Mouse (Mus musculus) thymus, postnatal 14 days (tissue): ENCODE measurements around the gene Rsph6a.

Experiments used
- DNase-seq: peaks from one replicate; pipeline ENCODE4 v3.0.0; 2021

Rsph6a gene

DNA sequence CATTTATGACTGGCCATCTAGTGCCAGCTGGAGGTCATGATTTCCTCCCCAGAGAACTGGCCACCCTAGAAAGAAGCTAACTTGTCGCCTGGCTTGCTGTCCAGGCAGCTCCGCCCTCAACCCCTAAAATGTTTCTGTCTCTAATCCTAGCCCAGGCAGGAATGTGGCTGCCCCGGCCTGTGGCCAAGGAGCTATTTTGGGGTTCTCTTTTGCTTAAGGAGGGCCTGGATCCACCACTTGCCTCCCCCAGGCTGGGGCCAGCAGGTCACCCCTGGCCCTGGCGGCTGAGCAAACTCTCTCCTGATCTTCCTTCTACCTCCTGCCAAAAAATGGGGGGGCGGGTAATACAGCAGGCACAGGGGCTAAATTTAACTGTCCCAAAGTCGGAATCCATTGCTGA, 28.6 kb downstream of the Rsph6a start:
- DNase-seq: no peak

DNA sequence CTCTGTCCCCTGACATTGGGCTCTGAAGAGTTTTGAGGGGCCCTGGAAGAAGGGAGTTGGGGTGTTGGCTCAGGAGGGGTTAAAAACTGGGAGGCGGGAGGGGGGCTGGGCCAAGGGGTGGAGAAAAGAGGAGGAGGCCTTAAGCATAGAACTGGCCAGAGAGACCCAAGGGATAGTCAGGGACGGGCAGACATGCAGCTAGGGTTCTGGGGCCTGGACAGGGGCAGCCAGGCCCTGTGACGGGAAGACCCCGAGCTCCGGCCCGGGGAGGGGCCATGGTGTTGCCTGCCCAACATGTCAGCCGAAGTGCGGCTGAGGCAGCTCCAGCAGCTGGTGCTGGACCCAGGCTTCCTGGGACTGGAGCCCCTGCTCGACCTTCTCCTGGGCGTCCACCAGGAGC, 29.2 kb downstream of the Rsph6a start, which contains the start of gene Dmpk:
Gene Dmpk, plus strand, starts transcription at position 149 of the 400 bp plus-strand sequence.
- no peak for DNase-seq

DNA sequence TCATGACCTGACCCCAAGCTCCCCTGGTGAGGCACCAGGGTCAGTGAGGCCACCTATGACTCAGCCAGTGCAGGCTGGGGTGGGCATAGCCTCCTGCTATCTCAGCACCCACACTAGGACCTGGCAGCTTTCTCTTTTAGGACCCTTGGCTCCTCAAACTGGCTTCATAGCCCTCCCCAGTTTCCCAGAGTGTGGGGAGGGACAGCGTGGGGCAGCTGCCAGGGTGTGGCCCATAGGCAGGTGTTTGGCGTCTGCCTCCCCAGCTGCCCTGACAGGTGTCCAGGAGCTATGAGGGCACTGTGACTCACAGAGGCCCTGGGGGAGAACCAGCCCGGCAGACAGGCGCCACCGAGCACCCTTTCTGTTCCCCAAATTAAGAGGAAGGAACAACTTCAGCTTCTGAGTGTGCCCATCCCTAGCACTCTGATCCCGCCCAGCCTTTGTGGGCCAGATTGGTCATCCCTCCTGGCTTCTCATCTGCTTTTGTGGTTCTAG, 29.8 kb downstream of the Rsph6a start:
- DNase-seq: no peak

DNA sequence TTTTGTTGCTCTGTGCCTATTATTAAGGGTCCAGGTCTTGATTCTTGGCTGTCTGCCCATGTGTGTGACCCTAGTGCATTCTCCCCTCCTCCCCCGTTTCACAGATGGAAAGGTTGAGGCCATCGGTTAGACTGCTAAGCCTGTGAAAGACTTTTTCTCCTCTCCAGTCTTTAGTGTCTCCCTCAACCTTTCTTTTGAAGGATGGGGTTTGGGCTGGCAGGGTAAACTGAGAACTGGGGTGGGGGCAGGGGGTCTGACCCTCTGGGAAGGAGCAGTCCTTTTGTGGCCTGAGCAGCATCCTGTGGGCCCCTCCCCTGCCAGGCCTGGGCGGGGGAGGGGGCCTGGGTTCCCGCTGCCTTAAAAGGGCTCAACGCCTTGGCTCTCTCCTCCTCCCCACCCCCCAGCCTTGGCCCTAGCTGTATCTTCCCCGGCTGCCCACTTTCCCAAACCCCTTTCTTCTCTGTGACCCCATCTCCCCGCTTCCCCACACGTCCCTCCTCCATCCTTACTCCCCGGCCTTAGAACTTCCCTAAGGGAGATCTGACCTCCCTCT, 30.5 kb downstream of the Rsph6a start:
- no peak for DNase-seq

DNA sequence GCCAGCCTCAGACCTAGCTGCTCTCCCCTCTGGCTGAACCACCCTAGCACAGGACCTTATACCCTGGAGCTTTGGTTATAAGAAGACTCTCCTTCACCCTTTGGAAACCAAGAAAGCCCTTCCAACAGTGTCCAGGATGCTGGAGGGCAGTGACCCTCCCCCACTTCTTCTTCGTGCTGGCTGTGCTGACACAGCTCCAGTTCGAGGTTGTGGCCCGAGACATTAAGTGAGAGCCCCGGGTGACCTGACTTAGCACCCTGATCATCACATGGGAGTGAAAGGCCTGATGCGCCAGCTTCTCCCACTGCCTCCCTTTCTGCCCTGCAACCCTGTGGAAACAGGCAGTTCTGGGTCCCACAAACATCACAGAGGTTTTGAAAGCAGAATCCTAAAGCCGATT, 31.0 kb downstream of the Rsph6a start:
- no peak for DNase-seq

DNA sequence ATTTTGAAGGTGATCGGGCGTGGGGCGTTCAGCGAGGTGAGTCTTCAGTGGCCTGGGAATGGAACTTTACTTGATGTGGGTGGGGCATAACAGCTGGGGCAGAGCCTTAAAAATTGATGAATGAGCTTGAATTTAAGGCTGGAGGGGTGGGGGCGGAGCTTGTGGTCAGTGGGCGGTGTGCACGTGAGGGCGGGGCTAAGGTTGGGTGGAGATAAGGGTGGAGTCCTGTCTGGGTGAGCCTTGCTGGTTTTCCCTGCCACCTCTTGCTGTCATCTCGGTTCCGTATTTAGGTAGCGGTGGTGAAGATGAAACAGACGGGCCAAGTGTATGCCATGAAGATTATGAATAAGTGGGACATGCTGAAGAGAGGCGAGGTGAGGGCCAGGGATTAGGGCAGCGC, 31.6 kb downstream of the Rsph6a start:
- DNase-seq: no peak

DNA sequence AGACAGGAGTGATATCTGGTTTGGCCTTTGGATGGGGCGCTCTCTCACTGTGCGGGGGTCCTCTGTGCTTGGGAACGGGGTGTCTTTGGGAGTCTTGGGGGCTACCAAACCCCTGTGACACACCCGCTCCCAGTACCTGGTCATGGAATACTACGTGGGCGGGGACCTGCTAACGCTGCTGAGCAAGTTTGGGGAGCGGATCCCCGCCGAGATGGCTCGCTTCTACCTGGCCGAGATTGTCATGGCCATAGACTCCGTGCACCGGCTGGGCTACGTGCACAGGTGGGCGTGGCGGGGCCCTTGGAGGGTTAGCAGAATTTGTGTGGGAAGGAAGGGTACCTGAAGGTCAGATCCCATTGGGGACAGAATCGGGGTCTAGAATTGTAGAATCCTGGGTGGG, 32.3 kb downstream of the Rsph6a start:
- DNase-seq: no peak

DNA sequence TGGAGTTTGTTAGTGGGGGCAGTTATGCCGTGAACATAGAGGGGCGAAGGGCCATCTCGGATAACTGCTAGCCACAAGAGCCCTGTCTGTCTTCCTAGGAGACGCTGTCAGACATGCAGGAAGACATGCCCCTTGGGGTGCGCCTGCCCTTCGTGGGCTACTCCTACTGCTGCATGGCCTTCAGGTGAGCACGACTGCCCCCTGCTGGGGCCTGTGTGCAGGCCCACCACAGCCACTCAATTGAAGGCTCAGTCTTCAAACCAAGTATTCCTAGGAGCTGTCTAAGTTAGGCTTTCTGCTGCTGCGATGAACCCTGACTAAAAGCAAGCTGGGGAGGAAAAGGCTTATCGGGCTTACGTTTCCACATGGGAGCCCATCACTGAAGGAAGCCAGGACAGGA, 34.3 kb downstream of the Rsph6a start:
- DNase-seq: peak; percentile 80

DNA sequence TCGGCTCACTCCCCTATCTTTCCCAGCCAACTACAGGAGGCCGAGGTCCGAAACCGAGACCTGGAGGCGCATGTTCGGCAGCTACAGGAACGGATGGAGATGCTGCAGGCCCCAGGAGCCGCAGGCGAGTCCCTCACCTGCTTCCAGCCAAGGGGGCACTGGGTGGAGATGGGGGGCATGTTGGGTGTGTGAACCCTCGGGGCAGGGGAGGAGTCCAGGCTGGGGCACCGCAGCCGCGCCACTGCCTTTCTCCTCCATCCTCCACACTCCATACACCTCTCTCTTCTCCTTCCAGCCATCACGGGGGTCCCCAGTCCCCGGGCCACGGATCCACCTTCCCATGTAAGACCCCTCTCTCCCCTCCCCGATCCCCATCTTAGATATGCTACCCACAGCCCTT, 37.4 kb downstream of the Rsph6a start:
- DNase-seq: no peak

DNA sequence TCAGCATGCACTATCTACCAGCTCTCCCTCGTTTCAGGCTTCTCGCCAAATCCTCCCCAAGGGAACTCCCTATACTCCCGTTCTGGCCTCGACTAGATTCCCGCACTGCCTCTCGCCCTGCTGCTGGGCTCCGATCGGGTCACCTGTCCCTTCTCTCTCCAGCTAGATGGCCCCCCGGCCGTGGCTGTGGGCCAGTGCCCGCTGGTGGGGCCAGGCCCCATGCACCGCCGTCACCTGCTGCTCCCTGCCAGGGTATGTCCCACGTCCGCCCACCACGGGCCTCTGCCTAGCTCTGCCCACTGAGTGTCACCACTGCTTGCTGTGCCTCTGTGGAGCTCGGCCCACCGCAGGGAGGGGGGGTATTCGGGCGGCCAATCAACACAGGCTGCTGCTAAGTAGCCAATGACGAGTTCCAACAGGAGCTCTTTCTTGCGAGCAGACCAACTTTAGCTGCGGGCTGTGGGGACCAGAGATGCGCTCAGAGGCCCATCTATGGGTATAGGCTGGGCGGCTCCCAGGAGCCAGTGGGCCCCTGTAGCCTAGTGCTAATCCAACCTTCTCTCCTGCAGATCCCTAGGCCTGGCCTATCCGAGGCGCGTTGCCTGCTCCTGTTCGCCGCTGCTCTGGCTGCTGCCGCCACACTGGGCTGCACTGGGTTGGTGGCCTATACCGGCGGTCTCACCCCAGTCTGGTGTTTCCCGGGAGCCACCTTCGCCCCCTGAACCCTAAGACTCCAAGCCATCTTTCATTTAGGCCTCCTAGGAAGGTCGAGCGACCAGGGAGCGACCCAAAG, 38.1 kb downstream of the Rsph6a start:
- peak; percentile 48 for DNase-seq

DNA sequence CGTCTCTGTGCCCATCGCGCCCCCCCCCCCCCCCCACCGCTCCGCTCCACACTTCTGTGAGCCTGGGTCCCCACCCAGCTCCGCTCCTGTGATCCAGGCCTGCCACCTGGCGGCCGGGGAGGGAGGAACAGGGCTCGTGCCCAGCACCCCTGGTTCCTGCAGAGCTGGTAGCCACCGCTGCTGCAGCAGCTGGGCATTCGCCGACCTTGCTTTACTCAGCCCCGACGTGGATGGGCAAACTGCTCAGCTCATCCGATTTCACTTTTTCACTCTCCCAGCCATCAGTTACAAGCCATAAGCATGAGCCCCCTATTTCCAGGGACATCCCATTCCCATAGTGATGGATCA, 38.7 kb downstream of the Rsph6a start:
- DNase-seq: peak; percentile 95

DNA sequence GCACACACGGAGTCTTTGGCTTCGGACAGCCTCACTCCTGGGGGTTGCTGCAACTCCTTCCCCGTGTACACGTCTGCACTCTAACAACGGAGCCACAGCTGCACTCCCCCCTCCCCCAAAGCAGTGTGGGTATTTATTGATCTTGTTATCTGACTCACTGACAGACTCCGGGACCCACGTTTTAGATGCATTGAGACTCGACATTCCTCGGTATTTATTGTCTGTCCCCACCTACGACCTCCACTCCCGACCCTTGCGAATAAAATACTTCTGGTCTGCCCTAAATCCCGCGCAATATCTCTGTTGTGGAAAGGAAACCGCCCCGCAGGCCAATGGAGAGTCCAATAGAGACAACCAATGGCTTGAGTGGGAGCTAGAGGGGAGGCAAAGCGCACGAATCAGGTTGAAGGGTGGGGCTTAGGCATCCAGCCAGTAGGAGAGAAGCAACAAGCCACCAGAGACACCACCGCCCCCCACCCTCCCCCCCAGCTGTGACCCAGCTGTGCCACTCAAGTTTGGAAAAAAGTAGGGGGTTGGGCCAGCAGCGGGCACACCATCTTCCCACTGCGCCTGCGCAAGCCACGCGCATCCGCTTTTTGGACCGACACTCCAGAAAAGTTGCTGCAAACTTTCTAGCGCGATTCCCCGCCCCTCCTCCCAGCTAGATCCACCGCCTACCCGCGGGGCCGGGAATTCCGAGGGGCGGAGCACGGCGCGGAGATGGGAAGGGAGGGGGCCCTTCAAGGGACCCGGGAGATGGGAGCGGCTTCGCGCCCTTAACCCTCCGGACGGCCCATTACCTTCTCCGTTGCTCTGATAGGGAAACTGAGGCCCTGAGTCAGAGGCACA, 39.3 kb downstream of the Rsph6a start:
- peak; percentile 95 for DNase-seq

DNA sequence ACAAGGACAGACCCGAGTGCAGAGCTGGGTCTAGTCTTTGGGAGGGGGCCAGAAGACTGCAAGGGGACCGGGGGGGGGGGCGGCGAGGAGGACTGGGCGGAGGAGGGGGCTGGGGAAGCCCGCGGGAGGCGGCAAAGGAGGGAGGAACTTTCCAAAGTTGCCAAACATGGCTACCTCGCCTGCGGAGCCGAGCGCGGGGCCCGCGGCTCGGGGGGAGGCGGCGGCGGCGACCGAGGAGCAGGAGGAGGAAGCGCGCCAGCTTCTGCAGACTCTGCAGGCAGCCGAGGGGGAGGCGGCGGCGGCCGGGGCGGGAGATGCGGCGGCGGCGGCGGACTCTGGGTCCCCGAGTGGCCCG, 40.0 kb downstream of the Rsph6a start, which contains the start of gene Six5:
Gene Six5, plus strand, starts transcription at position 124 of the 355 bp plus-strand sequence.
- peak; percentile 82 for DNase-seq

DNA sequence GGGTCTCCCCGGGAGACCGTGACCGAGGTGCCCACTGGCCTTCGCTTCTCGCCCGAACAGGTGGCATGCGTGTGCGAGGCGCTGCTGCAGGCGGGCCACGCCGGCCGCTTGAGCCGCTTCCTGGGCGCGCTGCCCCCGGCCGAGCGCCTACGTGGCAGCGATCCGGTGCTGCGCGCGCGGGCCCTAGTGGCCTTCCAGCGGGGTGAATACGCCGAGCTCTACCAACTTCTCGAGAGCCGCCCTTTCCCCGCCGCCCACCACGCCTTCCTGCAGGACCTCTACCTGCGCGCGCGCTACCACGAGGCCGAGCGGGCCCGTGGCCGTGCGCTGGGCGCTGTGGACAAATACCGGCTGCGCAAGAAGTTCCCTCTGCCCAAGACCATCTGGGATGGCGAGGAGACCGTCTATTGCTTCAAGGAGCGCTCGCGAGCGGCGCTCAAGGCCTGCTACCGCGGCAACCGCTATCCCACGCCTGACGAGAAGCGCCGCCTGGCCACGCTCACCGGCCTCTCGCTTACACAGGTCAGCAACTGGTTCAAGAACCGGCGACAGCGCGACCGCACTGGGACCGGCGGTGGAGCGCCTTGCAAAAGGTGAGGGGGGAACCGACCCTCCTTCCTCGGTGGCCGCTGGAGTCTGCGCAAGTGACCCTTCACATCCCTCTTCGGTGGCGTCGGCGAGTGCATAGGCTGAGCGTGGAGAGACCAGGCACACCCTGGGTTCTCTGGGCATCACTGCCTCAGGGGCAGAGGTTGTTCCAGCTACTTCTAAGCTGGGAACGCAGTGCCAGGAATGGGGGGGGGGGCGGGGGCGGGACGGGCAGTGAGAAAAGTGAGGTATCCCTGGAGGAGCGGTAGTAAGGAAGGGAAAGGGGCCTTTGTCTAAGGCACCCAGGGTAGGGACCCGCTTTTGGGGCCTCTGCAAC, 40.6 kb downstream of the Rsph6a start:
- DNase-seq: peak; percentile 60

DNA sequence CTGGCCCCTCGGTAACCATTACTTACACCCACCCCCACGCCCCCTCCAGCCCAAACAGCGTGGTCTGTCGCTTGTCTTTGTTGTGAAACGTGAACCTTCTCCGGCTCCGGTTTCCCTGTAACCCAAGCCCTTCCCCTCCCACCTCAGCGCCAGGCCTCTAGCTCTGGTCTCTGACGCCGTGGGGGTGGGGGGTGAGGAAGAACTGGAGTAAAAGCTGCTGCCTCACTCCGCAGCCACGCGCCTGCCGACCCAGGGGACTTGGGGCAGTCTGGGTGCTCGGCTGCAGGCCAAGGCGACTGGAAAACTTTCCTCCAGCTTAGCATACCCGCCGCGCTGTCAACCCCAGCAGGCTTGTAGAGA, 41.2 kb downstream of the Rsph6a start:
- DNase-seq: no peak

DNA sequence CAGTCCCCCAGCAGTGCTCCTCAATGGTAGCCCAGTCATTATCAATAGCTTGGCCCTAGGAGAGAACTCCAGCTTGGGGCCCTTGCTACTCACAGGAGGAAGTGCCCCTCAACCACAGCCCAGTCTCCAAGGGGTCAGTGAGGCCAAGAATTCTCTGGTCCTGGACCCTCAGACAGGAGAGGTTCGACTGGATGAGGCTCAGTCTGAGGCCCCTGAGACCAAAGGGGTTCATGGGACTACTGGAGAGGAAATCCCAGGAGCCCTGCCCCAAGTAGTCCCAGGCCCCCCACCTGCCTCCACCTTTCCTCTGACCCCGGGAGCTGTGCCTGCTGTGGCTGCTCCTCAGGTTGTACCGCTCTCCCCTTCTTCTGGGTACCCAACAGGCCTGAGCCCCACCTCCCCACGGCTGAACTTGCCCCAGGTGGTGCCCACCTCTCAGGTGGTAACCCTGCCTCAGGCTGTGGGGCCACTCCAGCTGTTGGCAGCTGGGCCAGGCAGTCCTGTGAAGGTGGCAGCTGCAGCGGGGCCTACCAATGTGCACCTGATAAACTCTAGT, 42.0 kb downstream of the Rsph6a start:
- DNase-seq: no peak

DNA sequence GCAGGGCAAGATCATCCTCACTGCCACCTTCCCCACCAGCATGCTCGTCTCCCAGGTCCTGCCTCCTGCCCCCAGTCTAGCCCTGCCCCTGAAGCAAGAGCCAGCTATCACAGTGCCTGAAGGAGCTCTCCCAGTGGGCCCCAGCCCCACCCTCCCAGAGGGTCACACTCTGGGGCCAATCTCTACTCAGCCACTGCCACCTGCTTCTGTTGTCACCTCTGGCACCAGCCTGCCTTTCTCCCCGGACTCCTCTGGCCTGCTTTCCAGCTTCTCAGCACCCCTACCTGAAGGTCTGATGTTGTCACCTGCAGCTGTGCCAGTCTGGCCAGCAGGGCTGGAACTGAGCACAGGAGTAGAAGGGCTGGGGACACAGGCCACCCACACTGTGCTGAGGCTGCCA, 42.7 kb downstream of the Rsph6a start:
- no peak for DNase-seq

DNA sequence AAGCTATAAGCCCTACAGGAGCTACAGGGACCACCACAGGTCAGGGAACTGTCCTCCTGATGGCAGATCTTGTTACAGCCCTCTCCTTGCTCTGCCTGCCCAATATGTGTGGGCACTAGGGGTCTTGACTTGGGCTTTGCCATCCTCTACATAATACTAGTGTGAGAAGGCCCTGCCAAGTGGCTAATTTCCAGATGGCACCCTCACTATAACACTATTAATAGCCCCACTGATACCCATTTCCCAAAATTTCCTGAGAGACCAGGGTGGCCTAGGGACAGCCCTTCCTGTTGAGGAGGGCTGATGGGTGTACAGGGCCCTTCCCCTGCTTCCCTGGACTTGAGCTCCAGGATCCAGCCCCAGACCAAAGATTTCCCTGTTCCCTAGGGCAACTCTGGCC, 43.4 kb downstream of the Rsph6a start:
- no peak for DNase-seq

DNA sequence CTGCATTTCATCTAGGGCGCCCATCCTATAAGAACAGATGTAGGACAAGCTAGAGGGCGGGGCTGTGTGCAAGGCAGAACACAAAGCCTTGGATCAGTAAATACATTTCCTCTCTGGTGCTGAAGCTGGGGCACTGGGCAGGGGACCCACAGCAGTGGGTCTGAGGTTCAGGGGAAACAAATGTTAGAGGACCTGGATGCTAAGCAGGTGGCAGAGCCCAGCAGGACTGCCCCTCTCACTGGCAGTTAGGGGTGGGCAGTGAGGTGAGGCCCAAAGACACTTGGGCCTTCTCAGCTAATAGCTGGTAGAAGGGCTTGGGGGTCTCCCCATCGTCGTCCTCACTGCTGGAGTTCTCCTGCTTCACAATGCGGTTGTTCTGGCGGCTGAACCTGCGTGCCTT, 44.3 kb downstream of the Rsph6a start:
- no peak for DNase-seq

DNA sequence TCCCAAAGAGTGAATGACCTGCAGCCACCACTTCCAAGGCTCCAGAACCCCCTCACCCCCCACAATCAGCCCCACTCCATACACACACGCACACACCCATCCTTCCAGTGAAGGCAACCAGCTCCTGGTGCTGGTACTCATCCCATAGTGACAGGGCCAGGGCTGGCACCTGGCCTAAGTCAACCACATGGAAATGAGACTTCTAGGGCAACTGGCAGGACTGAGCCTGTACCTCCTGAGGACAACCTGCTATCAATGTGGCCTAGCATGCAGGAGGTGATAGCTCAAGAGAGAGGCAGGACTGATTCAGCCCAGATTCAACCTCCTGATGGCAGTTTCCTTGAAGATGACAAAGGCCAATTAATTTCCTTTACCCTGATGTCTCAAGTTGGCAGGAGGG, 45.8 kb downstream of the Rsph6a start:
- no peak for DNase-seq

DNA sequence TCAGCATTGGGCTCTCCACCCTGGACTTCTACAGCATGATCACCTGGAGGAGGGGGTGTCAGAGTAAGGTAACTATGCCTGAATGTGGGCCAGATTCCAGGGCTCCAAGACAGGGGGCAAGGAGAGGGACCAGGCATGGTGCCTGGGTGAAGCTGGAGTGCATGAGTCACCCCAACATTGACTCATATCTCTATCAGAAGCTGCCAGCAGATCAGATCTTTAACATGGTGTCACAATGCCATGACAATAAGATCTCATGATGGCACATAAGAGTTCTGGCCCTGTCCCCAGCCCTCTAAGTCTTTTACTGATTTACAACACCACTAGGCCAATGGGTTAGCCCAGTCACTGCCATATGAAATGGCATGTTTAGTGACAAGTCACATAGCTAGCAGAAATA, 49.3 kb downstream of the Rsph6a start:
- DNase-seq: no peak

DNA sequence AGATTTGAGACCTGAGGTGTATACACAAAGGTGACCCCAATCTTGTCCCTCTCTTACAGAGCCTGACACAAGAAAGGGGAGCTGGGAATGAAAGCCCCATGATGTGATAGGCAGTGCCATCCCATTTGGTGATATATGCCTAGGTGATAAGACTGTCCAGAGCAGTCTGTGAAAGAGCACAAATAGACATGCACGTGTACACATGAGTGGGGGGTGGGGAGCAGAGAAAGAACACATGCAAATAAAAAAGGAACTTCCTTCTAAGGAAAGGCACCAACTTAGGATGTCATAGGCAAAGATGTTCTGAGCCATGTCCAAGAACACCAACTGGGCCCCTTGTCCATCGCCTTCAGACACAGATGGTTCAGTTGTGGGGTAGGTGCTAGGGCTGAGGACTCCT, 50.0 kb downstream of the Rsph6a start:
- no peak for DNase-seq

DNA sequence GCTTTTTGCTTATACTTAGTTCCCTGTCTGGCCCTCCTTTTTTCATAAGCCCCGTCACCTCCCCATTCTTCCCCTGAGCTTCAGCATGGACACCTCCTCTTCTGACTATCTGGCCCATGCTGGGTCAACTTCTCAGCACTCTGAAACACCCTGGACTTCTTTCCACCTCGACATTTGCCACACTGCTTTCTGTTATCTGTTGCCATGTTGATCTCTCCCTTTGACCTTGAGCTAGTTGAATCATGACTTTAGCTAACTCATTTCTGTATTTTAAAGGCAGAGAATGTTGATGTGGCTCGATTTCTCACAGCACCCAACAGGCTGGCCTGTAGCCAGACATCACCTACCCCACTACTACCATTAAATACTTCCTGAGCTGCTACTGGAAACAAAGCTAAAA, 52.9 kb downstream of the Rsph6a start:
- no peak for DNase-seq
